Mouse (Mus musculus) common myeloid progenitor, adult 5-6 weeks (primary cell): ENCODE data around the gene Pfdn4. TPM values are rescaled to one million over a fixed set of nuclear protein-coding genes. Genes with fewer than 3 reads are reported as not detected.

ENCODE experiments used
- ATAC-seq: replicated peaks from 2 replicates; pipeline ENCODE4 v1.8.0; 2016; ENCODE audit warnings: low read depth, mild to moderate bottlenecking, moderate TSS enrichment, inconsistent platforms; ENCODE audit not compliant: poor library complexity, severe bottlenecking
- total RNA-seq: library from RNA; stranded (forward); fragments of 200-1000, 187-1606 nt; gene quantifications from 2 replicates; pipeline ENCODE4 v1.2.3, GENCODE M21; 2017

The Pfdn4 gene
- total RNA-seq, 1 experiment from 2014 or later, result 71.7 TPM

DNA sequence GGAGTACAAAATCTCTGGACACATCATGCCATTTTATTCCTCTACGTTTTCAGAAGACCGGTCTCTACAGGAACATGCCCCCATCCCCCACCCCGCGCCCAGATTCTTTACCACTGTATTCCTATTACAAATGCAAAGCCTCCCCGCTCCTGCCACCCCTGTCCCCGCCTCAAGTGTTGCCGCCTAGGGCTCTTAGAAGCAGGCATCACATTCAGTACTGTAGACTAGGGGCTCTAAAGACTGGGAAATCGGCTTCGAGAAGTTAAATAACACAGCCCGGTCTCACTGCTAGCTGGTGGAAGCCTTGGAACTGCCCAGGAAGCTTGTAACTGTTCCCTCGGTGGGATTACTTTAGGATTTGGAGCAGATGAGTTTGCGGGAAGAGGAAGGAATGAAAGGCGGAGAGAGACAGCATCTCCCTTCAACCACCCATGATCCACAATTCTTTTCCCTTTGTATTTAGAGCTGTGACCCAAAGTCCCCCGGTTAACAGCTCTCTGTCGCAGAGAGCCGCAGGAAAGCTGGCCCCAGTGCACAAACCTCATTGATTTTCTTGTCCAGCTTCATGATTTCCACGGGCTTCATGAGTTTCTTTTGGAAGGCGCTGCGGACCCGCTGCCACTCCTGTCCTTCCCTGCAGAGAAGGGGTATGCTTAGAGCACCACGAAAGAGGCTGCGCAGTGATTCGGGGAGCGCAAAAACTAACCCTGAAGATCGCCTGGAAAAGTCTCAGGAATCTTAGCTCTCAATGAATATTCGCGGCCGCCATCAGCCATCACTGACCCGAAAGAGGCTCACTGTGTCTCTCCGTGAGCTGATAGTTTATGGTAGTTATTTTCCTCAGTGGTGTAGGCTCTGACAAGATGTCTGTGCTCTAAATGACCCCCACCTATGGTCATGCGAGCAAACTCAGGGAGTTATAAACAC lies 1.2 kb upstream of the Pfdn4 start:
- ATAC-seq, result no peak

DNA sequence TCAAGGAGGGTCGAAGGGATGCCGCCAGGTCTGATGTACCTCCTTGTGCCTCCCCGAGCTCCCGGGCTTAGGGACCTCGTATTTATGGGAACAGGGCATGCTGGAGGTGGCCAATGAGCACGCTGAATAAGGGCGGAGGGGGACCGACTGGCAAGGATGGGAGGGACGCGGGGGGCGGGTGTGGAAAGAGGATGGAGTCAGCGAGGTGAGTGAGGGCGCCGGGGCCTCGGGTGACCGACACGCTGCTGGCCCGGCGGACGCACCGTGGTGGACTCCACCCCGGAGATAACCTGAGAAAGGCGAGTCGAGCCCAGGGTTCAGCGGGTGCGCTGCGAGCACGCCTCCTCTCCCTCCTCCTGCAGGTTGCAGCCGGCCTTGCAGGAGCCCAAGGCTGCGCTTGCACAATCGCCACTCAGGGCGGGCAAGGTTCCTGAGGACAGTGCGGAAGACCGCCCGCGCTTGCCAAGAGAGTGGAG lies 901 bp downstream of the Pfdn4 start, which contains the start of gene Cyp24a1:
Gene Cyp24a1 (minus strand): TSS at position 55 of the 476 bp plus-strand sequence.
- peak; percentile 98 for ATAC-seq

DNA sequence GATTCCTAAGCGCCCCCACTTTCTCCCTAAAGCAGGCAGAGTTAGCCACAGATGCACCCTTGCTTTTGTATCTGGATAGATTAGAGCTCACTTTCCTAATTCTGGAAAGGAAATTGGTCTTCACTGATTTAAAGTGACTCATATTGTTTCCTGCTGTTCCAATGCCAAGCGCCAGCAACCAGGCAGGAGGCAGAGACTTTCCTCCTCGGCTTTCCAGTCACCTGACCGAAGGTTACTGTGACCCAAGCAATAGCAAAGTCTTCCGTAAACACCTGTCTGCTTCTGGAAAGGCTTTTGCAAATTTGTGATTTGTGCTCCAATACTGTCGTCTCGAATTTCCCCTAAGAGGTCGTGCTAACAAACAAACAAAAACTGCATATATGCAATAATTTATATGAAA lies 1.8 kb downstream of the Pfdn4 start:
- ATAC-seq, result no peak

DNA sequence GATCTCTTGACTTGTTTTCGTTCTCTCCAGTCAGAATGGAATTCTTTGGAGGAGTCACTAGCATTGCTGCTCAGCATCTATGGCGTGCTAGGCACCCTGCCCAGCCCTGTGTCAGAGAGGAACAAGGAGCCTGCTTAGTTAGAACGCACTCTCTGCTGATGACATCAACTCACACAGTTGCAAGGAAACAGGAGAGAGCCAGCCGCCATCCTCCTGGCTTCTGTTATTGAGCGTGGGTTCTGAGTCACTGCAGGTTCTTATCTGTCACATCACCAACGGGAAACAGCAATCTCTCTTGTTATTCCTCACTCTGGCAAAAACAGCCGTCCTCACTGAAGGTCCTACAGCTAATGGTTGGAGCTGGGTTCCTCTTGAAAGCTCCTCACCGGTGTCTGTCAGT lies 7.1 kb downstream of the Pfdn4 start:
- peak; percentile 31 for ATAC-seq

DNA sequence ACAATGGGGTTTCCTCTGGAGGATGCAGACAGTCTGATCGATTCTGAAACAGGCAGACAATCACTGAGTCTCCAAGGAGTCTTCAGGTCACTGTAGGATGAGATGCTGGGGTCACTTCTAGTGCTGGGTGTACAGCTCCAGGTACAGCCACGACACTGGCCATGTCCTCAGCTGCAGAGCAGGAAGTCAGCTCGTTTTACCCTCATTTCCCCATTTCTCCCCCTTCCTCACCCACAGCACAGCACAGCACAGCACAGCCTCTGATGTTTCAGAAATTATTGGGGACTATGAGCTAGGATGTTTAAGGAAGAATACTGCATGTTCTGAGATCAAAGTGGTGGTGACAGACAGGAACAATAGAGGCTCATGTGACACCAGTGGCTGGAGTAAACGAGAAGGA lies 7.8 kb downstream of the Pfdn4 start:
- ATAC-seq, result peak; percentile 72

DNA sequence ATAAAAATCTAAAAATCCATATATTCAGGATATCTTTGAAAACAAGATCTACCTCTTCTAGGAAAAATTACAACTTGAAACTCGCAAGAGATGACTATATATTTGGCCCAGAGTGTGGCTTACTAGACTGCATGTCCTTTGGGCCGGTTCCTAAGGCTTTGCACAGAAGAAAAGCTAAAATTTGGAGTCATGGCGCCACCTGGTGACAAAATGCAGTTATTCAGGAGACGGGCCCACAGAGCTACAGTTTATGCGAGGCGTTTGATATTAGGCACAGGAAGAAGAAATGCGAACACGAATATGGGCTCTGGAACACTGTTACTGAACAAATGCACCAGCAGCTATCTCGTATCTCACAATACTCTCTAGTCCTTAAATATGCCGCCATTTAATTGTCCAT lies 11.5 kb downstream of the Pfdn4 start:
- peak; percentile 48 for ATAC-seq

DNA sequence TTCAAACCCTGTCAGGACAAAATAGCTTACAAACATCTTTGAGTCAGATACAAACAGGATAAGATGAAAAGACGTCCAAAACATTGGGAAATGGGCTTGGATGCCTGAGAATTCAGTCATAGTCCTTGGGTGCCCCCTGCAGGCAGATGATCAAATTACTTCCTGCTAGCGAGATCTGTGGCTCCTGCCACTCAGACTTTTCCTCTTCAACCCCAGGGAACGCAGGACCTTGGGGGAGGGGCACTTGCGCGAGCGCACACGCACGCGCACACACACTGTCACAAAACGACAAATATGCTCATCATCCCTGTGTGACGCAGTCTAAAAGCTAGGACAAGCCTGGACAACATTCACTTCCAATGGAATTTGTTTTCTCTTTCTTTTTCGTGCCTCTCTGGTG lies 12.6 kb downstream of the Pfdn4 start:
- ATAC-seq, result peak; percentile 48

DNA sequence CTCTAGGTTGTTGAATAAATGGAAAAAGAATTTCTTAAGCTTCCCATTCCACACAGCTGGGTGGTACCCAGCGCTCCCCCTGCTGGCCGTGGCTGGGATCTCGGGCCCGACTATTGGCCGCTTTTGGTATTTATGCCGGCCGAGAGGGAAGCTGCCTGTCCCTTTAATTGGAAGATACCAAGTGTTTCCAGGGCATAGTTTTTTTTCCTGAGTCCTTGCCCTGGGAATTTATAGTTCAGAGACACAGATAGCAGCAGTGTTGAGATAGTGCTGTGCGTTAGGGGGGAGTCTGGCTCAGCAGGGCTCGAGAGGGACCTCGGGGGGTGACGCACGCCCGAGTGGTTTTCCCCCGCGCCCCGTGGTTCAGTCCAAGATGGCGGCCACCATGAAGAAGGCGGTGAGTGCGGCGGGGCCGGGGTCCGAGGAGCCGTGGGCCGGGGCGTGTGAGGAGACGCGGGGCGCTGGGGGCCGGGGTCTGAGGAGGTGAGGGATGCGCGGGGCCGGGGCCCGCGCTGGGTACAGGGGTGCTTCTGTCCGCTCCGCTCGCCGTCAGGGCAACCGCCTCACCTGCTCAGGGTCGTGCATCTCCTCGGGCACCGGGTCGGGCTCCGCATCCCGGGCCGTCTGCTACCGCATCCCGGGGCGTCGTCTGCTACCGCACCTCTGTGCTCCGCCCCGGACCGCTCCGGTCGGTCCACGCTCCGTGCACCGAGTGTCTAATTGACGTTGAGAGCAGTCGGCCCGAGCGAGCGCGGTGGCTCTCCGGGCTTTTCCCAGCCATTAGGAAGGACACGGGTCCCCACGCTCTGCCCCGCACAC lies 15.1 kb downstream of the Pfdn4 start:
- ATAC-seq, result peak; percentile 85

DNA sequence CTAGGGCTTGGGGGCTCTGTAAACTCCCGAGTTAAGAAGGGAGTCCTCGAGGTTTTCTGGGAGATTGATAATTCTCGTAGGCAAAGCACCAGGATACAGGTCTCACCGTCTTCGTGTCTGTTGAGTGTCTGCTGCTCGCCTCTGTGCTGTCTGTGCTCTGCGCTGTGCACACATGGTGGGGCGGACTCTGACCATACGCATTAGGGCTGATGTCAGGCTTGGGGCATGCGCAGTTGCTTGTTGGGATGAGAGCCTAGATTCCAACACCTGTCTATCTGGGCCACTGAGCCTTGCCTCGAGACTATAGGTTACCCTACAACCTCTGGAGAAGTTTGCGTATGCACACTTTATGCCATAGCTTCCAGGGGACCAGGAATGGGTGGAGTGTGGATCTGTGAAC lies 17.5 kb downstream of the Pfdn4 start:
- ATAC-seq, result no peak

DNA sequence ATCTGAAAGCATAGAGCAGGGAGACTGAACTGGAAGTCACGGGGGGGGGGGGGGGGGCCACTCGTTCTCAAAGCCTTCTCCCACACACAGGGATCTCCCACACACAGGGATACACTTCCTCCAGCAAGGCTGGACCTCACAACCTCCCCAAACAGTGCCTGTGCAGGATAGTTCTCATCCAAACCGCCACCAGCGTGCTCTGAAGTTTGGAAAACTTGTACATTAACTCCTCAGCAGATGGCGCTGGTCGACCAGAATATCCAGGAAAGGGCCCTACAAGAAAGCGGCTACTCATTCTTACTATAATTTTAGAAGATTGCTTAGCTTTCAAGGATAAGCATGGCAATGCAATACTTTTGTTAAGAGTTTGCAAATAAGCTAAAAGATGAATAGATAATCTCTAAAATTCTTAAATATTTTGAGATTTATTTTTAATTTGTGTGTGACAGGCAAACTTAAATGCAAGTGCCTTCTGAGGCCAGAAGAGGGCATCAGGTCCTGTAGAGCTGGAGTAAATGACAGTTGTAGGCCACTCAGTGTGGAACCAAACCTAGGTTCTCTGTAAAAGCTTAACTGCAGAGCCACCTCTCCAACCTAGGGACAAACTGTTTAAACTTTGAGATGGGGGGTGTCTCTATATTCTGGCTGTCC lies 24.2 kb downstream of the Pfdn4 start:
- peak; percentile 86 for ATAC-seq

DNA sequence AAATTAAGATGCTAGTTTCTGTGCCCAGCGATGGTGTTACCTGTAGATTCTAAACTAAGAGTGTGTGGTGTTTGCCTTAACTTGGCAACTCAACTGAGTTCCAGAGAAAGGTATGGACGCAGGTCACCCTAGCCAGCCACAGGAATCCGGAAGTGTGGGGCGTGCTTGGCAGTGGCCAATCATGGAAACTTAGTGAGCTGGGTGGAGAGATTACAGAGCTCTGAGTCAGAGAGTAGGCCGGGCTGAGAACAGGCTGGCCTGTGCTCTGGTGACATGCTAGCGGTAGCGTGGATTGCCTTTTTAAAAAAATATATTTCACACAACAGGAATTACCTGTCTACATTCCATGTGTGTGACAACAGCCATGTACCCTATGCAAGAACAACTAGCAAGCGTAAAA lies 30.3 kb downstream of the Pfdn4 start:
- ATAC-seq, result no peak

DNA sequence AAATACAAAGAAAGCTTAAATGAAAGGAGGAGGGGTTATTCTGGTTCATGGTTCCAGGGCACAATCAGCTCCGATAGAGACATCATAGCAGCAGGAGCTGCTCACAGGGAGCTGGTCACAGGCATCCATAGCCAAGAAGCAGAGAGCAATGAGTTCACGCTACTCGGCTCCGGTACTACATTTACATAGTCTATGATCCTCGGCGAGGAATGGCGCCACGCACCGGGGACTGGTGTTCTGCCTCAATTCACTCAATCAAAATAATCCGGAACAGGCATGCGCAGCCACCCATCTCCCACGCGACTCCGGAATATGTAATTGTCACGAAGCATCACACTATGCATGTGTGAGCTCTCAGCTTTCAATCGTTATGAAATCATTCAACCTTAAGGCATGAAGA lies 31.8 kb downstream of the Pfdn4 start:
- no peak for ATAC-seq

DNA sequence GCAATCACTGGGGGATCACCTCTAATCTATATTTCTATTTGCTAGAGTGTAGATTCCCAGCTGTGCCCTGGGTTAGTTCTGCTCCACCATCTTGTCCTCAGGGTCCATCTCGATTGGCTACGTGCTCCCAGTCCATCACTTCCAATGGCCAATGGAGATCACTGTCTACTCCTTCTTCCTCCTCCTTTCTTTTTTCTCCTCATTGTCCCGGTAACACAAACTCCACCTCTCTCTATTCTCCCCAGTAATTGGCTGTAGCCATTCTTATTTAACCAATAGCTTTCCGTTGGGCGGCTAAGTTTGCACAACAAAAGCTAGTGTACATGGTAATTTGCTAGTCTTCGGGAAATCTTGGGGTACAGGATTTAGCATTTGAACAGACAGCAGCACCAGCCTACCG lies 33.5 kb downstream of the Pfdn4 start:
- no peak for ATAC-seq

DNA sequence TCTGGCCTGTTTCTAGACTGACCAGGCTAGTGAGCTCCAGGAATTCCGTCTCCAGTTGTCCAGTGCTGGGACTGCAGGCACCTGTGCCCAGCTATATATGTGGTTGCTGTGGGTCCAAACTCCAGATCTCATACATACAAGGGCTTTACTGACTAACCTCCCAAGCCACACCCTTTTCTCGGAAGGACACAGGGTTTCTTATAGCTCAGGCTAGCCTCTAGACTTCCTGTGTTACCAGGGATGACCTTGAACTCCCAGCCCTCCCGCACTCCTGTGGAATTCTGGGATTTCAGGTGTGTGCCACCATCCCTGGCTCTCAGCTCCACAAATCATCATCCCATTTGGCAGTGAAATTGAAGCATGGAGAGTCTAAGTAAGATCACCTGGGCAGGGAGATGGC lies 34.0 kb downstream of the Pfdn4 start:
- ATAC-seq, result no peak

DNA sequence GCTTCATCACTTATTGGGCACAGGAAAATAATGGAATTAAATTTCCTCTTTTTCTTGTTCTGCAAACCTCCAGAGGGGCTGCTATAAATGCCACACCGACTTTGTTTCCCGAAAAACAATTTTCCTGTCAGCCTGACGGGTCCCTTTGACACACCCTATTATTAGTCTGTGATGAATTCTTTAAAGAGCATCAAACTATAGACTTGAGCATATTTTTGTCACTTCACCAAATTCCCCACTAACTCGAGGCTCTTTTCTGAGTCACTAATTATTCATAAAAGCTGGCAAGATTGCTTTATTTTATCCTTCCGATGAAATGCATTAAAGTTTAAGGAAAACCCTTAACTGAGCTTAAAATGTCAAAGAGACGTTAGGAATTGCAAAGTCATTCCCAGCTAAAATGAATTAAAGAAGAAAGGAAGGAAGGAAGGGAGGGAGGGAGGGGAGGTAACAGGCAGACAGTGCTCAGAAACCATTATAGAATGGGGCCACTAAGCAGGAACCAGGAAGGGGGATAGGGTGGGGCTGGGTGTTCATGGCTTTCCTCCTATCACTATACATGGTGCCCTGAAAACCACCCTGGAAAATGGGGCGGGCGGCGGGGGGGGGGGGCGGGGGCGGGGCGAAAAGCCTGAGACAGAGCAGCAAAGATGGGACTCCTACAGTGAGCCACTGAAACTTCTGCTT lies 38.0 kb downstream of the Pfdn4 start:
- peak; percentile 64 for ATAC-seq

DNA sequence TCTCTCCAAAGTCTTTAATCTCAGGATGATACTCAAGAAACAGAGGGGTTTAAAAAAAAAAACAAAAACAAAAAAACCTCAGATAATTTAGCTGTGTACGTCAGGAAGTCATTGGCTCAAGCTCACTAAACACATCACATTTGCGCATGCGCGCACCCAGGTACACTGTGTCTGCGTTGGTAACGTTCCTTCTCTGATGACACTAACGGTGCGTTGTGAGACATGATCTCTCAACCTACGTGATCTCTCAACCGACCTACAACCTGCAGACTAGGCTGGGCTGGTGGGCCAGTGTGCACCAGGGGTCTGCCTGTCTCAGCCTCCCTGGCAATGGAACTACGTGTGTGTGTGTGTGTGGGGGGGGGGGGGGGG lies 38.6 kb downstream of the Pfdn4 start:
- ATAC-seq, result no peak

DNA sequence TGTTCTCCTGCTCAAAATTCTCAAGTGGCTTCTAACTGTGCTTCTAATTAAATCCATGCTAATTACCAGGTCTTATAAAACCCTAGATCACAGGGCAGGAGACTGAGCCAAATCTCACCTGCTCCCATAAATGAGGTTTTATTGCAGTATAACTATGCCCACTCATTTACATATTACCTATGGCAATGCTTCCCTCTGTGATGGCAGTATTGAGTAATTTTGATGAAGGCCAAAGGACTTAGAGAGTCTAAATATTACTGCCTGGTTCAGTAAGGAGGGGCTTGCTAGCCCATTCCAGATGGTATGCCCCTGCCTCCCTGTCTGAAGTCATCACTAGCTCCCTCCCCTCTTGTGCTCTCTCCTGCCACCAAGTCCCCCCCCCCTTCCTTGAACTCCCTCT lies 39.6 kb downstream of the Pfdn4 start:
- no peak for ATAC-seq

DNA sequence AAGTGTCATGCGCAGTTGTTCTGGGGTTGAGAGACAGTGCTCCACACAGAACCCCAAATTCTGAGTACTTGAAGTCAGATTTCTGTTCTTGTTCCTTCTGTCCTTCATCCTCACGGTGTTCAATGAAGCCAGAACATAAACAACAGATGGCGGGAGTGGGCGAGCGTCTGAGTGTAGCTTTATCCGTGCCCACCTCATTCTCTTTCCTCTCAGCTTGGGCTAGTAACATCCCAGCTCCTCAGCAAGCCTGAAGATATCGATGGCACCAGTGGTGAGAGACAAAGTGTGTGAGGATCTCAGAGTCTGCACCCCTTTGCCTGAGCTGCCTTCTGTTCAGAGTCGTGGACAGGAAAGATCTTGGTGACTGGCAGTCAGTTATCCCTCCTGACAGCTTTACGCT lies 43.0 kb downstream of the Pfdn4 start:
- no peak for ATAC-seq

DNA sequence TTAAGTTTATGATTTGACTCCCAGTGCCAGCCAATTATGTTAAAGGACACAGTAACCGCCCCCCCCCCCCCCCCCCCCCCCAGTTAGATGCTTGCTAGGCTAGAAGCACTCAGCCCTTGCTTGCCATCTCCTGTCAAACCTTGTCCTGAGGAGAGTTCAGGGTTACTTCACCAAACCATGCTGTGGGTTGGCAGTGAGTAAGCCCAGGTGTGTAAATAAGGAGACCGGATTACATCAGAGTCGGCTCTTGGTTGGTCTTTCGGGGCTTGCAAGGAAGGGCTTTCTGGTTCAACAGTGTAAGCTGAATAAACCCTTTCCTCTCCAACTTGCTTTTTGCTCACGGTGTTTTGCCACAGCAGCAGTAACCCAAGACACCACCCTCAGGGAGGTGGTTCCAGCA lies 47.4 kb downstream of the Pfdn4 start:
- ATAC-seq, result no peak

DNA sequence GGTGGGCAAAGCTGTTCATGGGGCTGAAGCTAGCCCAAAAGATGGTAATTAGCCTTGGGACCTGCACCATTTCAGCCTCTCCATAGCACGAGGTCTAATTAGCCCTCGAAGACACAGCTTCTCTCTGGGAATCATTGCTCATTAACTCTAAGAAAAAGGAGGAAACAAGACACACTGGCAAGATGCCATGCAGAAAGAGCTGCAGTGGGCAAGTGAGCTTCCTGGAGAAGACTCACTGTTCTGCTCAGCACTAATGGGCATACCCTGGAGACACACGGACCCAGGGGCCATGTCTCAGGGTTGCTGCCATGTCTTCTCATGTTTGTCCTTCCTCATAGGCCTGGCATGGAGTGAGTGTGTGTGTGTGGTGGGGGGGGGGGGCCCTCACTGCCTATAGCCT lies 47.9 kb downstream of the Pfdn4 start:
- no peak for ATAC-seq
